18 mouse cellular contexts compared by ENCODE assay signal in genomic region chr10:121716862-121717261, GRCm38 (mm10).
"Had no signal": no experiment of that assay in that cellular context is flagged by ENCODE, and none has a peak within 500 bp of the region (broad histone marks: within the 10 kb centered on the region; RNA-seq: fewer than 3 reads in every experiment).

No protein-coding gene starts in this region.

- DNase-seq: liver, postnatal 0 days; lung, adult 2 months; lung, postnatal 14 days; lung, postnatal 36 days; midbrain, embryonic 14.5 days; right cerebral cortex, postnatal 14 days; thymus, adult 2 months; thymus, postnatal 36 days had no signal

- H3K4me1 ChIP-seq: liver, embryonic 15.5 days; lung, embryonic 15.5 days; midbrain, embryonic 10.5 days; midbrain, embryonic 12.5 days; neural tube, embryonic 12.5 days; stomach, embryonic 15.5 days had no signal

- H3K27me3 ChIP-seq: liver, embryonic 15.5 days; lung, embryonic 15.5 days; midbrain, embryonic 12.5 days; neural tube, embryonic 12.5 days; stomach, embryonic 15.5 days had no signal

- ATAC-seq: liver, postnatal 0 days; lung, postnatal 0 days; midbrain, embryonic 16.5 days had no signal

- H3K36me3 ChIP-seq: liver, embryonic 15.5 days; lung, embryonic 15.5 days; midbrain, embryonic 10.5 days; midbrain, embryonic 12.5 days; neural tube, embryonic 12.5 days; stomach, embryonic 15.5 days had no signal

- H3K9ac ChIP-seq: liver, embryonic 15.5 days; liver, postnatal 0 days; lung, embryonic 15.5 days; midbrain, embryonic 12.5 days; neural tube, embryonic 12.5 days; stomach, embryonic 15.5 days had no signal

- H3K9me3 ChIP-seq: liver, embryonic 15.5 days; lung, embryonic 15.5 days; stomach, embryonic 15.5 days had no signal

- H3K27ac ChIP-seq: liver, embryonic 15.5 days; lung, embryonic 15.5 days; macrophage; midbrain, embryonic 10.5 days; midbrain, embryonic 12.5 days; neural tube, embryonic 12.5 days; stomach, embryonic 15.5 days; stomach, postnatal 0 days had no signal

- H3K4me3 ChIP-seq: liver, embryonic 15.5 days; lung, embryonic 15.5 days; midbrain, embryonic 10.5 days; midbrain, embryonic 12.5 days; neural tube, embryonic 12.5 days; stomach, embryonic 15.5 days had no signal
